Mouse (Mus musculus) hindbrain, embryonic 15.5 days (tissue): ENCODE measurements around the gene Hic1. TPM values are rescaled to one million over a fixed set of nuclear protein-coding genes. Genes with fewer than 3 reads are reported as not detected.

ENCODE experiments used
- ATAC-seq: fragments of 200-750 bp; cut with Nextera tagmentation; 2 replicates; pipeline ENCODE4 v1.8.0; 2017; ENCODE audit warnings: low read depth, moderate number of reproducible peaks, moderate TSS enrichment; ENCODE audit not compliant: low FRiP score
- H3K27ac ChIP-seq: fragments of 300-500 bp; sonication (generic); replicated peaks from 2 replicates; pipeline ENCODE4 v1.5.1; 2015; ENCODE audit warnings: mild to moderate bottlenecking, inconsistent platforms
- H3K27me3 ChIP-seq: fragments of 300-500 bp; sonication (generic); 2 replicates; pipeline ENCODE4 v1.6.1; 2015; ENCODE audit warnings: control low read depth, inconsistent platforms
- H3K36me3 ChIP-seq: fragments of 300-500 bp; sonication (generic); 2 replicates; pipeline ENCODE4 v1.6.1; 2015; ENCODE audit warnings: control low read depth, inconsistent platforms
- H3K4me1 ChIP-seq: fragments of 300-500 bp; sonication (generic); replicated peaks from 2 replicates; pipeline ENCODE4 v1.6.1; 2015; ENCODE audit warnings: control low read depth, inconsistent platforms
- H3K4me2 ChIP-seq: fragments of 300-500 bp; sonication (generic); 2 replicates; pipeline ENCODE4 v1.6.1; 2015; ENCODE audit warnings: moderate library complexity, mild to moderate bottlenecking, inconsistent platforms
- H3K4me3 ChIP-seq: fragments of 300-500 bp; sonication (generic); 2 replicates; pipeline ENCODE4 v1.5.1; 2015; ENCODE audit warnings: mild to moderate bottlenecking, inconsistent platforms
- H3K9ac ChIP-seq: fragments of 300-500 bp; sonication (generic); 2 replicates; pipeline ENCODE4 v1.6.1; 2015; ENCODE audit warnings: inconsistent platforms
- H3K9me3 ChIP-seq: fragments of 300-500 bp; sonication (generic); 2 replicates; pipeline ENCODE4 v1.6.1; 2016; ENCODE audit warnings: control low read depth, inconsistent platforms
- WGBS: fragments of 180-500 bp; shearing (Covaris S2); methylation state at CpG from one replicate; pipeline ENCODE4 v1.1.7; 2015; 5-methylcytosine and 5-hydroxymethylcytosine counted together
- polyA plus RNA-seq: library from polyadenylated mRNA; unstranded; fragments of >200 nt; fragmentation: Nextera tagmentation; extraction: Ambion mirVana; gene quantifications from 2 replicates; pipeline ENCODE4 v1.2.1, GENCODE M21; 2015

The Hic1 gene
- polyA plus RNA-seq, 1 experiment from 2014 or later, result 4.8 TPM

DNA sequence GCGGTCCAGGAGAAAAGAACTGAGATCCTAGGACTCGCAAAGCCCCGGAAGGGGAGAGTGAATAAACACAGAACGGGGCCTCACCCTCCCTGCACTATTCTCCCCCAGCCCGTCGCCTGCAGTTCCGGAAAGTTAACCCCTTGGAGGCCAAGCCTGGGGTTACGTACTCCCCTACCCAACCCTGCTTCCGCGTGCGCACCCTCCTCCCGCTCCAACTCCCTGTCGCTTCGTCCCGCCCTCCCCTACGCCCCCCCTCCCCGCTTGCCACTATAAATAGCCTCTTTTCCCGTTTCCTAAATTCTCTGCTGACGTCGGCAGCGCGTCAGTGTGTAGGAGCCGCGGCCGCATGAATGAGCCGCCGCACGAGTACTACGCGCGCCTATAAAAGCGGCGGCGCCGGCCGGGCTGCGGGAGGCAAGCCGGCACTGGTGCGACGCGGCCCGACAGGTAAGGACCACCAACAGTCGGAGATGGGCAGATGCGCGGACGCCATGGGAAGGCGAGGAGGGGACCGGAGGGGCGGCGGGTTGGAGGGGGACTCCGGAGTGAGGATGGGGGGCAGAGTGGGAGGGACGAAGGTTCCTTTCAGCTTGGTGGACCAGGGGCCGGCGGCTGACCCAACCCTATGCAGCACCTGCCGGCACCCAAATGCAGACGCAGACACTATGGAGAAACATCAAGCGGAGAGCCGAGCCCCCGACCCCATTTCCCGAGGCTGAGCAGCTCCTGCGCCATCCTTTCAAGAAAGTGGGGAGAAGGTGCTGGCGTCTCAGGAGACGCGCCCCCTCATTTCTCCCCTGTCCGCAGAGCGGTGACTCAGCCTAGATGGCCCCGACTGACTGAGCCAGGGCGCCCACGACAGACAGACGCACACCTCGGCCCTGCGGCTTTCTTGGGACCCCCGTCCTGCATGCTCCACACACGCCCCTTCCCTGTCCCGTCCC, 3.1 kb upstream of the Hic1 start:
- Histone ChIP-seq H3K9ac (peak overlapping the region; percentile 61), H3K4me2 (peak overlapping the region; percentile 75), H3K9me3 (no peaks in the 10 kb centered on the region), H3K4me3 (peak overlapping the region; percentile 79), H3K27ac (peak overlapping the region; percentile 87), H3K27me3 (peaks cover 17% of the 10 kb centered on the region; the same call in 1 of the 2 replicates), H3K4me1 (peaks cover 68% of the 10 kb centered on the region), H3K36me3 (peaks cover 7% of the 10 kb centered on the region; the same call in 1 of the 2 replicates)
- WGBS, result under 1% methylated on average over 75 of the region's 75 CpGs
- ATAC-seq, result no peak

DNA sequence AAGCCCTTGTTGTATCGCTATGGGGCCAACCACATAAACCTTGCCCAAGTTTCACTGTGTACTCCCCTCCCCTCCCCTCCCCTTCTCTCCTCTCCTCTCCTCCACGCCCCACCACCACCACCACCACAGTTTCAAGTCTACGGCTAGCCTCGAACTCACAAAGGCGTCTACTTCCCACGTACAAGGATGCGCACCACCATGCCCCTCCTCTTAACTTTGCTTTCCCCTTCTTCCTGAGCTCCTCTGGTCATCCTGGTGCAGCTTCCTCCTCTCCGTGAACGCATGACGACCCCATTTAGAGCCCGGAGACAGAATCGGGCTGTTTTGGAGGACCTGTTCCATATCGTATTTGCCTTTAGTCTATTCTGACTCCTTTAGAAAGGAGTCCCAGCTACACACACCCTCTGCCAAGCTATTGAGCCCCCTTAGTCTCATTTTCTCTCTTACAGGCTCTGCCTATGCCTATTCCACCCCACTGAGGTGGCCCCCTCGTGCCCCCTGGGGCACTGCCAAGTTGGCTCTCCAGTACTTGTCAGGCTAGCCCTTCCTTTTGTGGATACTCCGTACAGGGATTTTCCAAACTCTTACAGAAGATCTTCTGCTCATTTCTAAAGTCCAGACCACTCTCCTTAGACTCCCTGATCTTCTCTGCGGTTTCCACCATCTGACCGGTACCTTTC, 2.0 kb upstream of the Hic1 start:
- Histone ChIP-seq H3K27me3 (peaks cover 28% of the 10 kb centered on the region), H3K4me3 (peak overlapping the region; percentile 79), H3K4me1 (peaks cover 75% of the 10 kb centered on the region), H3K4me2 (peak overlapping the region; percentile 75), H3K9ac (no peak overlapping the region), H3K27ac (no peak overlapping the region), H3K36me3 (no peaks in the 10 kb centered on the region), H3K9me3 (no peaks in the 10 kb centered on the region)
- ATAC-seq, result no peak
- 7% methylated on average over 17 of the region's 17 CpGs for WGBS

DNA sequence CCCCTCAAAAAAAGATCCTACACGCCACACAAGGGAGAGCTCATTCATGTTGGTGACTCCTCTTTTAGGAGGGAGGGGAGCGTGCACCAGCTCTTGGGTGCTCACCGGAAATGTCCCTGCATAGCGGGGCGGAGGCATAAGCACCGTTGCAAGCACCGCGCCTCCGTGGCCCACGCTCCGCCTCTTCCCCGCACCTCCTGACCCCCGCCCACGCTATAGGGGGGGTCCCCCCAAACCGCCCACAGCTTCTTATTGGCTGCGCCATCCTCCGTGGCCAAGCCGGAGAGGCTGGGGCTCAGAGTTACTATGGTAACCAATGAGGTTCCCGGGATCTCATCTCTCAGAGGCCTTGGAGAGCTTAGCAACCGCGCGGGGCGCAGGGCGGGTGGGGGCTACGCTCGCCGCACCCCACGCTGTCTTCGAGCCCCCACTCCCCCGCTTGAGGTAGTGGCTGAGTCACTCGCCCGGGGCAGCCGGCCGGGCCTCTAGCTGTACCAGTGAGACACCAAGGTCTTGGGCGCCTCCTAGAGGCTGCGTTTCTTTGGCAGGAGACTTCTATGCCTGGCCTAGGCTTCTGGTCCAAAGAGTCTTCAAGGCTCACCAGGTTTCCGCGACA, 925 bp upstream of the Hic1 start:
- H3K36me3 ChIP-seq, result no peaks in the 10 kb centered on the region
- H3K9ac ChIP-seq, result peak overlapping the region; percentile 43
- no peaks in the 10 kb centered on the region for H3K9me3 ChIP-seq
- peak overlapping the region; percentile 98 for H3K4me2 ChIP-seq
- peak overlapping the region; percentile 58 for H3K27ac ChIP-seq
- H3K4me3 ChIP-seq, result peak overlapping the region; percentile 45
- WGBS, result 0% methylated on average over 38 of the region's 38 CpGs
- peaks cover 86% of the 10 kb centered on the region for H3K4me1 ChIP-seq
- H3K27me3 ChIP-seq, result peaks cover 39% of the 10 kb centered on the region
- peak; percentile 76 for ATAC-seq

DNA sequence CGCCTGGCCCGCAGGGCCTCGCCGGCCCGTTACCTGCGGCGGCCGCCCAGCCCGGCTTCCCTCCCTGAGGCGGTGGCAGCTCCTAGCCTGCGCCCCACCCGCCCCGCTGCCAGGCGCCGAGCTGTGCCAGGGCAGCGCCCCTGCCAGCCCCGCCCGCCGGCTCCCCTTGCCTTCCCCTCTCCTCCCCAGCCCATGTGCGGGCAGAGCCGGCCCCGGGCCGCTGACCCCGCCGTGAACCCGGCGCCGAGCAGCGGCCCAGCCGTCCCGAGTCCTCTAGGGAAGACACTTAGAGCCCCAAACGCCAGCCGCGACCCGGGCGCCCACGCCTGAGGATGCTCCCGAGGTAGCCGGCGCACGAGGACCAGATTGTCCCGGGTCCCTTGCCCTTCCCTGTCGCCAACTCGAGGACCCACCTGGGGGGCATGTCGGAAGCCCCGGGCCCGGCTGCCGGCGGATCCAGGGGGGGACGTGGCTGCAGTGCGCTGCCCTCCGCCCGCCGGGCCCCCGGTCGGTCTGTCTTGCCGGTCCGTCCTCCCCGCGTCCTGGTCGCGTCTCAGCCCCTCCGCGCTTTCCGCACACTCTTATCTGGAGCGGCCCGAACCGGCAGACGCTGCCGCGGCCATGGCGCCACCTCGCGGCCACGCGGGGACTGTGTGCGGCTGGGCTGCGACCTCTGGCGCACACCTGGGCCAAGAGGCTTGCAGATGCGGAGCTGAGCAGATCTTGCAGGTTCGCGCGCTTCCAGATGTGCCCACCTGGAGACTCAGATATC, 543 bp downstream of the Hic1 start:
- WGBS, result under 1% methylated on average over 67 of the region's 83 CpGs
- H3K27me3 ChIP-seq, result peaks cover 54% of the 10 kb centered on the region
- peak overlapping the region; percentile 98 for H3K4me2 ChIP-seq
- H3K4me3 ChIP-seq, result peak overlapping the region; percentile 45
- peaks cover 82% of the 10 kb centered on the region for H3K4me1 ChIP-seq
- no peaks in the 10 kb centered on the region for H3K9me3 ChIP-seq
- peak overlapping the region; percentile 58 for H3K27ac ChIP-seq
- H3K36me3 ChIP-seq, result no peaks in the 10 kb centered on the region
- H3K9ac ChIP-seq, result peak overlapping the region; percentile 55
- no peak for ATAC-seq

DNA sequence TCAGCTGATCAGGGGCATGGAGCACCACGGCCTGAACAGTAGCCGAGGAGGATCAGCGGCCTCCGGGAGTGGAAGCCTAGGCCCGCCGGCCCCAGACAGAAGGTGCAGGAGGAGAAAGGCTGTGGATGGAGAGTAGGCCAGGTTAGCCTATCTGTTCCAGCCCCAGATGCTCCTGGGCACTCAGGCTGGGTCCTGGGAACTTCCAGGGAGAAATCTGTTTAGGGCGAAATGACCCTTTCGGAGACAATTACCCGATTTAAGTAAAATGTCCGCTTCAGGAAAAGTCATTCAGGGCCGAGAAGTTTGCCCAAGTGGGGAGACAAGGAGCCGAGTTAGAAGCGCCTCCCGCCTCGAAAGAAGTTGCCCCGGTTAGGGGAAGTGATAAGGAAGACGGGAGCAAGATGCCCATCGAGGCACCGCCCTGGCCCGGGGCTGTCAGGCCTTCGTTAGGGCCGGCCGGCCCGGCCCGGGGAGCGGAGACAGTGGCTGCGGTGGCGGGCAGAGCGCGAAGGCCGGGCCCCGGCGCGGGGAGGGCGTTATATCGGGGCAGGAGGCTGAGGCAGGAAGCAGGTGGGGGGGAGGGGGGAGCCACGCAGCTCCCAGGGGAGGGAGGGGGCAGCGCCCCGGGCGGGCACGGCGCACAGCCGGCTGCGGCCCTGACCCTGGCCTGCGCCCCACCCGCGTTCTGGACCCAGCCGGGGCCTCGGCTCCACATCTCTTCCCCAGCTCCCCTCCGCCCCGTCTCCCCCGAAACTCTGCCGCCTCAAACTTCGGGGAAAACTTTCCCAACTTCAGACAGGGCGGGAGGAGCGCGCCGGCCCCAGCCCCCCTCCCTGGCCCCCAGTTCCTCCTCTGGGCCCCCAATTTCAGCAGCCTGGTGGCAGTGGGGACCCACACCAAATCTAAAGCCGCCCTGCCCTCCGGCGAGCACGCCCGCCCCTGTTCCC, 1.4 kb downstream of the Hic1 start:
- no peak for ATAC-seq
- H3K27me3 ChIP-seq, result peaks cover 62% of the 10 kb centered on the region
- peak overlapping the region; percentile 55; the same call in 1 of the 2 replicates for H3K9ac ChIP-seq
- peaks cover 76% of the 10 kb centered on the region for H3K4me1 ChIP-seq
- peak overlapping the region; percentile 98 for H3K4me2 ChIP-seq
- no peaks in the 10 kb centered on the region for H3K9me3 ChIP-seq
- H3K27ac ChIP-seq, result peak overlapping the region; percentile 54
- H3K4me3 ChIP-seq, result peak overlapping the region; percentile 45
- peaks cover 5% of the 10 kb centered on the region; the same call in 1 of the 2 replicates for H3K36me3 ChIP-seq
- WGBS, result 4% methylated on average over 57 of the region's 63 CpGs

DNA sequence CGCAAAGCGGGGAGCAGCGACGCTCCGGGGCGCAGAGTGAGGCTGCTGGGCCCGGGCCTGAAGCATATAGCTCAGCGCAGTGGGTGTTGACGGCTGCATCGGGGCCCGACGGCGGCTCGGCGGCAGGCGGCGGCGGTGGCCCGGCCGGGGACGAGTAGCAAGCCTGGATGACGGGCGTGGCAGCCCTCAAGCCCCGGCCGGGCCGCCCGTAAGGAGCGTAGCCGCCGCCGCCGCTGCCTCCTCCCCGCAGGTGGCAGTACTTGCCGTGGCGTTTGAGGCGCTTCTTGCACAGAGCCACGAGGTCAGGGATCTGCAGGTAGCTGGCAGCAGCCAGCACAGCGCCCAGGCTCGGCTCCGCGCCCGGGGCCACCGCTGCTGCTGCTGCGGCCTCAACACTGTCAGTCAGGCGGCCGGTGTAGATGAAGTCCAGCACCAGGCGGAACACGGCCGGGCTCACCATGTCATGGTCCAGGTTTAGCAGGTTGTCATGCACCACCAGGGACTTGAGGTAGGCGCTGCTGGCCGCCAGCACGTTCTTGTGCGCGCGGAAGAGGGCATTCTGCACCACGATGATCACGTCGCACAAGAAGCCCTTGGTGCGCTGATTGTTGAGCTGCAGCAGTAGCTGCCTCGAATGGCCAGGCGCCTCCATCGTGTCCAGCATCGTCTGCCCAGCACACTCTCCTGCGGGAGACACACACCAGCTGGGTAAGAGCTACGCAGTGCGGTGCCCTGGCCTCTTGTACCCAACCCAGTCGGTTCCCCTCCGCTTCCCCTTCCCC, 2.3 kb downstream of the Hic1 start:
- Histone ChIP-seq H3K36me3 (peaks cover 7% of the 10 kb centered on the region; the same call in 1 of the 2 replicates), H3K27me3 (peaks cover 69% of the 10 kb centered on the region), H3K9me3 (no peaks in the 10 kb centered on the region), H3K9ac (peak overlapping the region; percentile 23; the same call in 1 of the 2 replicates), H3K4me1 (peaks cover 68% of the 10 kb centered on the region), H3K4me3 (peak overlapping the region; percentile 45), H3K4me2 (peak overlapping the region; percentile 98), H3K27ac (0 out of 2 replicates have a peak overlapping the region, but pooled peaks have one; percentile 1)
- WGBS, result 4% methylated on average over 68 of the region's 68 CpGs
- no peak for ATAC-seq

DNA sequence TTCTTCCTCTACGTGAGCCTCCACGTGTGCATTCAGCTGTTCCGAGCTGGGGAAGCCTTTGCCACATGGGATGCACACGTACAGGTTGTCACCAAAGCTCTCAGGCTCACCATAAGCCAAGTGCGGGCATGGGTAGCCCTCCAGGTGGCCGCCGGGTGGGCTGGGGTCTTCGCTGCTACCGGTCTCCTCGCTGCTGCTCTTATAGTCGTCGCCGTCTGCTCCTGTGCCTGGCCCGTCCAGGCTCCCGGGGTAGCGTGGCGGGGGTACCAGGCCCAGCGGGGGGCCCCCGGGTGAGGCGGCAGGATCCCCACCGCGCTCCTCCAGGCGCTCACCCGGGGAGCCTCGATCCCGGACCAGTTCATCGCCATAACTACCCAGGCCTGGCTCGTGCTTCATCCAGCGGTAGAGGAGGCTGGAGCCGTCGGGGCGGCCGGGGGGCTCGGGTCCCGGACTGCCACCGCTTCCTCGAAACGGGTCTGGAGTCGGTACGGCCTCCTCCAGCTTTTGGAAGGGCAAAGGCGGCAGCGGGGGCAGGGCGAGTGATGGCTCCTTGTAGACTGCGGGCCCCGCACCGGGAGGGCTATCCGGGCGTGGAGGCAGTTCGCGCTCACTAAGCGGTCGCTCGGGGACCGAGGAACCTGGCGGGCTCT, 3.0 kb downstream of the Hic1 start:
- Histone ChIP-seq H3K9ac (peak overlapping the region; percentile 23; the same call in 1 of the 2 replicates), H3K9me3 (no peaks in the 10 kb centered on the region), H3K27me3 (peaks cover 69% of the 10 kb centered on the region), H3K4me3 (peak overlapping the region; percentile 45), H3K4me1 (peaks cover 62% of the 10 kb centered on the region), H3K4me2 (peak overlapping the region; percentile 98), H3K27ac (no peak overlapping the region), H3K36me3 (peaks cover 7% of the 10 kb centered on the region; the same call in 1 of the 2 replicates)
- 7% methylated on average over 55 of the region's 55 CpGs for WGBS
- ATAC-seq, result no peak

DNA sequence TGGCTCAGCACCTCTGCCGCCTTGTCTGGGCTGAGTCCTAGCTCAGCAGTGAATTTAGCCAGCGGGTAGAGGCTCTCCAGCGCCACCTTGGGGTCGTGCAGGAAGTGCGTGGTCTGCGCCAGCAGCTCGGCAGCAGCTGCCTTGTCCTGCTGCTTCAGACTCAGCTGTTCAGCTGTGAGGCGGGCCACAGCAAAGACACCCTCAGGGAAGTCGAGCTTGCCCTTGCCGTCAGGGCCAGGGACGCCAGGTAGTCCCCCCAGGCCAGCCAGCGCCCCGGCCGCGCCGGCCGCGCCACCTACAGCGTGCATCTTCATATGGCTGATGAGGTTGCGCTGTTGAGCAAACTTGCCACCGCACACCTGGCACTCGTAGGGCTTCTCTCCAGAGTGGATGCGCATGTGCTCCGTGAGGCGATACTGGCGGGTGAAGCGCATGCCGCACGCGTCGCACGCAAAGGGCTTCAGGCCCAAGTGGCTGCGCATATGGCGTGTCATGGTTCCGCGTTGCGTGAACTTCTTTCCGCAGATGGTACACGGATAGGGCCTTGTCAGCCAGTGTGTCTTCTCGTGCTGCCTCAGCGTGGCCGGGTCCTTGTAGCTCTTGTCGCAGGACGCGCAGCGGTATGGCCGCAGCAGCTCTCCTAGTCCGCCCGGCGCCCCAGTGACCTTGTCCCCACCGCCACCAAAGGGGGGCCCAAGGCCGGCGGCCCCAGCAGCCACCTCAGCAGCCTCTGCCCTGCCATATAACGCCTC, 3.7 kb downstream of the Hic1 start:
- Histone ChIP-seq H3K4me1 (peaks cover 56% of the 10 kb centered on the region), H3K9me3 (no peaks in the 10 kb centered on the region), H3K4me2 (peak overlapping the region; percentile 98), H3K27me3 (peaks cover 69% of the 10 kb centered on the region), H3K36me3 (peaks cover 7% of the 10 kb centered on the region; the same call in 1 of the 2 replicates), H3K27ac (no peak overlapping the region), H3K4me3 (peak overlapping the region; percentile 45), H3K9ac (peak overlapping the region; percentile 18; the same call in 1 of the 2 replicates)
- WGBS, result 4% methylated on average over 54 of the region's 54 CpGs
- ATAC-seq, result no peak

DNA sequence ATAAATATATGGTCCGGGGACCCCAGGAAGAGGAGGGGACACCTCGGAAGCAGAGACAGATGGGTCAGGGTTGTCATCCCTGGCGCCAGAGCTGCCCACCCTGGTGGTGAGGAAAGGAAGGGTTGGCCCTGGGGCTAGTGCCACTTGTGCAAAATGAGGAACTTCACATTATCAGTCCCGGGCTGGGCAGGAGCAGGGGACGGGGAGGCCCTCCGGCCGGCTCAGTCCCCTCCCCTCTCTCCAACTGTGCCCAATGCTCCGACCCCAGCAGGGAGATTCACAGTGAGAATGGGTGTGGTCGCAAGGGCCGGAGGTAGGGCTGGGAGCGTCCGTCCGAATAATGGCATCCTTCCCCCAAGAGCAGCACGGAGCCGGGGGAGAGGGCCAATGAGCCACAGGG, 4.6 kb downstream of the Hic1 start:
- Histone ChIP-seq H3K27ac (no peak overlapping the region), H3K9ac (no peak overlapping the region), H3K4me1 (peaks cover 47% of the 10 kb centered on the region), H3K36me3 (peaks cover 7% of the 10 kb centered on the region; the same call in 1 of the 2 replicates), H3K27me3 (peaks cover 69% of the 10 kb centered on the region), H3K4me2 (no peak overlapping the region), H3K9me3 (no peaks in the 10 kb centered on the region), H3K4me3 (peak overlapping the region; percentile 1; the same call in 1 of the 2 replicates)
- 18% methylated on average over 15 of the region's 15 CpGs for WGBS
- no peak for ATAC-seq
